Mouse (Mus musculus) activated CD4-positive, CD25-positive, alpha-beta regulatory T cell, adult 9 weeks (primary cell): Measurements from ENCODE around the gene Gm9972. TPM values are rescaled to one million over a fixed set of nuclear protein-coding genes. Genes with fewer than 3 reads are reported as not detected.

Experiments
- polyA plus RNA-seq: library from polyadenylated mRNA; unstranded; fragments of 100-300 nt; shearing (Covaris generic); gene quantifications from one replicate; pipeline ENCODE4 v1.2.1, GENCODE M21; 2017

The Gm9972 gene
- not detected for polyA plus RNA-seq

DNA sequence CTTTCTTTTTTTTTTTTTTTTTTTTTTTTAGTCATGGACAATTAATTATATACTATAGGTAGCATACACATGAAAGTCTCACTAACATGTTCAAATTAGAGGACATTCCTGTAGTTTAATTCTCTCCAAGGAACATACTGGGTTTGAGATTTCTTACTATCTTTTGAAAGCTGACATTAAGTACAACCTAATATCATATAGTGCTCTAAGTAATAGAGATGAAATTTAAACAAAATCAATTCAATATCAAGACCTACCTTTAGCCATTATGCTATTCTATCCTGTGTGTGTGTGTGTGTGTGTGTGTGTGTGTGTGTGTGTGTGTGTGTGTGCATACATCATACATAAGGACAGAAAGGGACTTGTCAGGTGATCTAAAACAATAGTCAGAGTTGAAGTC is at the start of gene Gm9972:
Gene Gm9972 (plus strand): TSS at position 301 of the 400 bp plus-strand sequence.

Other genes with a start within 250 kb of the Gm9972 start
- not detected for gene Atp10b, start 114.1 kb downstream of the Gm9972 start, polyA plus RNA-seq